Mouse (Mus musculus): ENCODE results near the gene Rbfox1.

The Rbfox1 gene

GRCm38 (mm10) chr16:7004565-7004964 lies 1119.4 kb downstream of the Rbfox1 start:
- DNase-seq (ENCODE audit: inconsistent age in 2 of 2, low spot score in 1 of 2): no peak

GRCm38 (mm10) chr16:7005478-7005877 lies 1120.3 kb downstream of the Rbfox1 start:
- DNase-seq (ENCODE audit: inconsistent age in 2 of 2, low spot score in 1 of 2): peak in 1 of 2 experiments; percentile 46

GRCm38 (mm10) chr16:7017310-7017709 lies 1132.2 kb downstream of the Rbfox1 start:
- no peak for DNase-seq (ENCODE audit: inconsistent age in 2 of 2, low spot score in 1 of 2)

GRCm38 (mm10) chr16:7034231-7034630 lies 1149.1 kb downstream of the Rbfox1 start:
- DNase-seq (ENCODE audit: inconsistent age in 2 of 2, low spot score in 1 of 2): no peak

GRCm38 (mm10) chr16:7036566-7036965 lies 1151.4 kb downstream of the Rbfox1 start:
- DNase-seq (ENCODE audit: inconsistent age in 2 of 2, low spot score in 1 of 2): no peak

- DNase-seq (ENCODE audit: inconsistent age in 2 of 2, low spot score in 1 of 2): no peak
Measured at GRCm38 (mm10) chr16:7036988-7037387, 1151.8 kb downstream of the Rbfox1 start.

GRCm38 (mm10) chr16:7038639-7039260 lies 1153.6 kb downstream of the Rbfox1 start:
- DNase-seq (ENCODE audit: inconsistent age in 2 of 2, low spot score in 1 of 2): peak in 1 of 2 experiments; percentile 18

GRCm38 (mm10) chr16:7039404-7040367 lies 1154.5 kb downstream of the Rbfox1 start:
- no peak for DNase-seq (ENCODE audit: inconsistent age in 2 of 2, low spot score in 1 of 2)

GRCm38 (mm10) chr16:7040691-7041090 lies 1155.5 kb downstream of the Rbfox1 start:
- DNase-seq (ENCODE audit: inconsistent age in 2 of 2, low spot score in 1 of 2): no peak

GRCm38 (mm10) chr16:7047421-7047820 lies 1162.3 kb downstream of the Rbfox1 start:
- DNase-seq (ENCODE audit: inconsistent age in 2 of 2, low spot score in 1 of 2): no peak

GRCm38 (mm10) chr16:7049162-7049971 lies 1164.2 kb downstream of the Rbfox1 start:
- DNase-seq (ENCODE audit: inconsistent age in 2 of 2, low spot score in 1 of 2): peak; percentile 21 to 81

- DNase-seq (ENCODE audit: inconsistent age in 2 of 2, low spot score in 1 of 2): peak in 1 of 2 experiments; percentile 30
Measured at GRCm38 (mm10) chr16:7050945-7051344, 1165.8 kb downstream of the Rbfox1 start.

GRCm38 (mm10) chr16:7051991-7052390 lies 1166.8 kb downstream of the Rbfox1 start:
- DNase-seq (ENCODE audit: inconsistent age in 2 of 2, low spot score in 1 of 2): no peak

- DNase-seq (ENCODE audit: inconsistent age in 2 of 2, low spot score in 1 of 2): no peak
Measured at GRCm38 (mm10) chr16:7052408-7052807, 1167.3 kb downstream of the Rbfox1 start.

- no peak for DNase-seq (ENCODE audit: inconsistent age in 2 of 2, low spot score in 1 of 2)
Measured at GRCm38 (mm10) chr16:7057789-7058188, 1172.6 kb downstream of the Rbfox1 start.

- DNase-seq (ENCODE audit: inconsistent age in 2 of 2, low spot score in 1 of 2): no peak
Measured at GRCm38 (mm10) chr16:7058556-7058955, 1173.4 kb downstream of the Rbfox1 start.

- no peak for DNase-seq (ENCODE audit: inconsistent age in 2 of 2, low spot score in 1 of 2)
Measured at GRCm38 (mm10) chr16:7059596-7059995, 1174.4 kb downstream of the Rbfox1 start.

- no peak for DNase-seq (ENCODE audit: inconsistent age in 2 of 2, low spot score in 1 of 2)
Measured at GRCm38 (mm10) chr16:7060864-7061263, 1175.7 kb downstream of the Rbfox1 start.

- DNase-seq (ENCODE audit: inconsistent age in 2 of 2, low spot score in 1 of 2): no peak
Measured at GRCm38 (mm10) chr16:7062512-7062911, 1177.4 kb downstream of the Rbfox1 start.

- DNase-seq (ENCODE audit: inconsistent age in 2 of 2, low spot score in 1 of 2): no peak
Measured at GRCm38 (mm10) chr16:7067109-7067508, 1182.0 kb downstream of the Rbfox1 start.

- no peak for DNase-seq (ENCODE audit: inconsistent age in 2 of 2, low spot score in 1 of 2)
Measured at GRCm38 (mm10) chr16:7069599-7069998, 1184.4 kb downstream of the Rbfox1 start.
